Mouse (Mus musculus) bone marrow macrophage, adult 2 months (primary cell): Measurements from ENCODE around the gene Anks1b. TPM values are rescaled to one million over a fixed set of nuclear protein-coding genes. Genes with fewer than 3 reads are reported as not detected.
A peak's percentile ranks its signal among the peaks of the same experiment; 100 is the strongest.

Experiments
- H3K27ac ChIP-seq: 2 replicates; pipeline ENCODE4 v1.5.1; 2012; ENCODE audit warnings: low read depth, low read length; ENCODE audit not compliant: insufficient read depth
- H3K4me1 ChIP-seq: 2 replicates; pipeline ENCODE4 v1.6.1; 2012; ENCODE audit warnings: low read length; ENCODE audit not compliant: control insufficient read depth, insufficient read depth
- H3K4me3 ChIP-seq: 2 replicates; pipeline ENCODE4 v1.5.1; 2012; ENCODE audit warnings: mild to moderate bottlenecking, low read length, moderate library complexity; ENCODE audit not compliant: insufficient read depth
- CTCF ChIP-seq: IDR thresholded peaks from 2 replicates; pipeline ENCODE4 v1.5.1; 2012; ENCODE audit warnings: low read depth, mild to moderate bottlenecking, low read length, moderate library complexity
- POLR2A ChIP-seq: IDR thresholded peaks from 2 replicates; pipeline ENCODE4 v1.6.1; 2012; ENCODE audit warnings: mild to moderate bottlenecking, low read depth, low read length, borderline replicate concordance
- polyA plus RNA-seq: library from polyadenylated mRNA; stranded (reverse); fragments of >200 nt; gene quantifications from 2 replicates; pipeline ENCODE4 v1.2.4, GENCODE M21; 2012; ENCODE audit not compliant: missing spikeins, insufficient read depth, insufficient read length

The Anks1b gene
- polyA plus RNA-seq, 1 experiment = not detected

- H3K4me1 ChIP-seq = no peaks in the 10 kb centered on the region
- no peak overlapping the region for H3K27ac ChIP-seq
- TF ChIP-seq CTCF = no peak
- no peak for TF ChIP-seq POLR2A
- H3K4me3 ChIP-seq = no peak overlapping the region
Measured at GRCm38 (mm10) chr10:90137538-90137937, 264.2 kb downstream of the Anks1b start.

- H3K27ac ChIP-seq = no peak overlapping the region
- no peak overlapping the region for H3K4me3 ChIP-seq
- TF ChIP-seq POLR2A = no peak
- no peak for TF ChIP-seq CTCF
- peaks cover 7% of the 10 kb centered on the region for H3K4me1 ChIP-seq
Measured at GRCm38 (mm10) chr10:90140947-90141346, 267.6 kb downstream of the Anks1b start.

- H3K4me1 ChIP-seq = peaks cover 7% of the 10 kb centered on the region
- TF ChIP-seq POLR2A = no peak
- no peak for TF ChIP-seq CTCF
- peak overlapping the region; percentile 83 for H3K27ac ChIP-seq
Measured at GRCm38 (mm10) chr10:90144444-90144843, 271.1 kb downstream of the Anks1b start.

GRCm38 (mm10) chr10:90151510-90151909 lies 278.2 kb downstream of the Anks1b start:
- TF ChIP-seq POLR2A (no peak), CTCF (no peak)
- H3K27ac ChIP-seq = no peak overlapping the region
- no peaks in the 10 kb centered on the region for H3K4me1 ChIP-seq
- no peak overlapping the region for H3K4me3 ChIP-seq

More at GRCm38 (mm10) chr10:90144444-90144843, 271.1 kb downstream of the Anks1b start:
- peak overlapping the region; percentile 3; the same call in 1 of the 2 replicates for H3K4me3 ChIP-seq

GRCm38 (mm10) chr10:90169941-90170580 lies 296.8 kb downstream of the Anks1b start:
- no peaks in the 10 kb centered on the region for H3K4me1 ChIP-seq
- no peak overlapping the region for H3K27ac ChIP-seq
- no peak overlapping the region for H3K4me3 ChIP-seq
- TF ChIP-seq CTCF = no peak
- TF ChIP-seq POLR2A = no peak

GRCm38 (mm10) chr10:90190366-90190765 lies 317.1 kb downstream of the Anks1b start:
- no peak for TF ChIP-seq POLR2A
- TF ChIP-seq CTCF = no peak

GRCm38 (mm10) chr10:90196936-90197335 lies 323.6 kb downstream of the Anks1b start:
- no peaks in the 10 kb centered on the region for H3K4me1 ChIP-seq
- no peak for TF ChIP-seq CTCF
- no peak overlapping the region for H3K27ac ChIP-seq
- H3K4me3 ChIP-seq = no peak overlapping the region

More at GRCm38 (mm10) chr10:90190366-90190765, 317.1 kb downstream of the Anks1b start:
- Histone ChIP-seq H3K4me3 (no peak overlapping the region), H3K27ac (no peak overlapping the region), H3K4me1 (no peaks in the 10 kb centered on the region)

- TF ChIP-seq POLR2A = no peak
- no peak for TF ChIP-seq CTCF
- Histone ChIP-seq H3K27ac (no peak overlapping the region), H3K4me3 (no peak overlapping the region), H3K4me1 (no peaks in the 10 kb centered on the region)
Measured at GRCm38 (mm10) chr10:90210044-90210443, 336.7 kb downstream of the Anks1b start.

- Histone ChIP-seq H3K27ac (no peak overlapping the region), H3K4me3 (no peak overlapping the region), H3K4me1 (no peaks in the 10 kb centered on the region)
- TF ChIP-seq POLR2A = no peak
- TF ChIP-seq CTCF = no peak
Measured at GRCm38 (mm10) chr10:90220470-90220869, 347.2 kb downstream of the Anks1b start.

- H3K27ac ChIP-seq = no peak overlapping the region
- no peaks in the 10 kb centered on the region for H3K4me1 ChIP-seq
- no peak for TF ChIP-seq CTCF
- no peak for TF ChIP-seq POLR2A
- H3K4me3 ChIP-seq = no peak overlapping the region
Measured at GRCm38 (mm10) chr10:90222793-90223495, 349.6 kb downstream of the Anks1b start.
